Mouse (Mus musculus) frontal cortex, adult 2 months (tissue): ENCODE measurements around the gene Tmem150b. TPM values are rescaled to one million over a fixed set of nuclear protein-coding genes. Genes with fewer than 3 reads are reported as not detected.
A peak's percentile ranks its signal among the peaks of the same experiment; 100 is the strongest.

ENCODE experiments used
- DNase-seq, 2 experiments: peaks; one replicate each; pipeline ENCODE4 v3.0.0; 2022; ENCODE audit warnings: low spot score in 1 of 2; ENCODE audit errors: extremely low spot score in 1 of 2
- polyA plus RNA-seq: library from polyadenylated mRNA; depleted of rRNA; stranded (reverse); fragments of >200 nt; gene quantifications from 2 replicates; pipeline ENCODE4 v1.2.3, GENCODE M21; 2012; rRNA removed

Tmem150b gene
- polyA plus RNA-seq, 1 experiment = 0.14 TPM

DNA sequence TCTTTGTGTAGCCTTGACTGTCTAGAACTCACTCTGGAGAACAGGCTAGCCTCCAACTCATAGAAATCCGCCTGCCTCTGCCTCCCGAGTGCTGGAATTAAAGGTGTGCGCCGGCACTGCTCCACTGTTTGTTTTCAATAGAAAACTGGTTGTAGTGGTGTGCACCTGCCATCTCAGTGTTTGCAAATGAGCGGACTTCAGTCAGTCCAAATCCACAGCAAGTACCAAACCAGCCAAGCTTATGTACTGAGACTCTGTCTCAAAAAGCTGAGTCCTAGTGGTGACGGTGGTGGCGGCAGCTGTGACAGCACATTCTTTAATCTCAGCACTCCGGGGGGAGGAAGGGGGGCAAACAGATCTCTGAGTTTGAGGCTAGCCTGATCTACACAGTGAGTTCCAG, 56.5 kb downstream of the Tmem150b start:
- no peak for DNase-seq

- no peak for DNase-seq
Observed at GRCm38 (mm10) chr7:4666871-4667270, 58.2 kb downstream of the Tmem150b start.

DNA sequence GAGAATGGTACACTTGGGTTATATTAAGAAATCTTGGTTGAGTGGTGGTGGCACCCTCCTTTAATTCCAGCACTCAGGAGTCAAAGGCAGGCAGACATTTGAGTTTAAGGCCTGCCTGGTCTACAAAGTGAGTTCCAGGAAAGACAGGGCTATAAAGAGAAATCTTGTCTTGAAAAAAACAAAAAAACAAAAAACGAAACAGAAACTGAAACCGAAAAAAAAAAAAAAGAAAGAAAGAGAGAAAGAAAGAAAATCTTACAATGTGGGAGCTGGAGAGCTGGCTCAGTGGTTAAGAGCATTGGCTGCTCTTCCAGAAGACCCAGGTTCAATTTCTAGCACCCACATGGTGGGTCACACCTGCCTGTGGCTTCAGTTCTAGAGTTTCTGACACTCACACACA, 61.3 kb downstream of the Tmem150b start:
- DNase-seq = no peak

DNA sequence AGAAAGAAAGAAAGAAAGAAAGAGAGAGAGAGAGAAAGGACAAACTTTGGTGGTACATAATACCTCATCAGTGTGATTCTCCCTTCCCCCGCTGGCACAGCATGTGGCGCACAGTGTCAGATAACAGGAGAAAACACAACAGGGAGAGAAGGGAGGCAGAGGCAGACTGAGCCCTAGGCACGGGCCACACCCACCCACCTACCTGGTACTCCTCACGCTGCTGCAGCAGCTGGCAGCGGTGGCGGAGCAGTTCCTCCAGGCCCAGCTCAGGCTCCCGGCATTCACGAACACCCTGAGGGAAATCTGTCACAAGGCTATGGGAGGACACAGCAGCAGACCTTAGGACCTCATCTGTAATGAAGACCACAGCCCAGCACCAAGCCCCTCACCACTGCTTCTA, 61.9 kb downstream of the Tmem150b start:
- peak in 1 of 2 experiments; percentile 20 for DNase-seq

DNA sequence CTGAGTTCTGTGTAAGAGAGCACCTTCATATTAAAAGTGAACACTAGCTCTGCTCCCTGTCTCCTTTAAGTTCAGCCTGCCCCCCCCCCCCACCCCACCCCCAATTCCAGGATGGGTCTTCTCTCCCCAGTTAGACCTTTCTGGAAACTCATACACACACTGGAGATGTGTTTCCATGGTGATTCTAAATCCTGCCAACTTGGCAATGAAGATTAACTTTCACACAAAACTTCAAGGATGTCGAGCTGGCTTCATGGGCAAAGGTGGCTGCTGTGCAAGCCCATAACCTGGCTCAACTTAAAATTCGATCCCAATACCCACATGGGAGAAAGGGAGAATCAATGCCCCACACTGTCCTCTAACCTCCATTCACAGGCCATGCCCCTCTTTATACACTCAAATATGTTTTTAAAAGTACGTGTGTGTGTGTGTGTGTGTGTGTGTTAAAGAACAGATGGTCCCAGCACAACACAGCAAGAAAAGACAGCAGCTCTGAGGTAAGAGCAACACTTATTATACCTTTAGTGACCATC, 65.1 kb downstream of the Tmem150b start:
- DNase-seq = peak in 1 of 2 experiments; percentile 40

- DNase-seq = peak; percentile 95 to 97
Observed at GRCm38 (mm10) chr7:4658912-4659551, 66.0 kb downstream of the Tmem150b start, which contains the start of gene Ppp6r1. Gene Ppp6r1, minus strand, starts transcription at chr7:4659019.

DNA sequence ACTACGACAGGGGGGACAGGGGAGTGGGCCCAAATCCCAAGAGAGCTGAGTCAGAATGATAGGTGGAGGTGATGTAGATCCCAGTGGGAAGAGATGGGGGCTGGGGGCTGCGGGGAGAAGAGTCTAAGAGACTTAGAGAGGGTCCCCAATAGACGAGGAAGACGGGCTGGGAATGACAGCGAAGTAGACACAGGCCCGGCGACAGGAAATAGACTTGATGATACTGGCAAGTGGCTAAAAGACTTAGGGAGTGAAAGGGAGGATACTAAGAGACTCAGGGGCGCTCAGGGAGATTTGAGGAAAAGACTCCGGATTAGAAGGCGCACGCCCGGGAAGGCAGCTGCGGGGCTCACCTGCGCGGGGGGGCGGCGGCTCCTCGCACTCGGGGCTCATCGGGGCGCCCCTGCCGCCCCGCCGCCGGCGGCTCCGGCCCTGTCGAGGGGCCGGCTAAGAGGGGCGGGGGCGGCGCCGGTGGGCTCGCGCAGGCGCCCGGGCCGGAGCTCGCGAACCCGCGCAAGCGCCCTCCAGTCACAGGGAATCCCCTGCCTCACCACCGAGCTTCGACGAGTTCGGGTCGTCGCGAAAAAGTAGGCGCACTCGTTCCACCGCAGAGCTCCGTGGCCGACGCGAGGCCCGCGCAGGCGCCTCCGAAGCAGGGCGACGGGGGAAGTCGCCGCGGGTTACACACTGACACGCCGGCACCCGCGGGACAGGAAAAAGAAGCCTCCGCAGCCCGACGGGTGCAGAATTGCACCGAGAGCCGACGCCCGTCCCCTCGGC, 66.7 kb downstream of the Tmem150b start:
- DNase-seq = peak in 1 of 2 experiments; percentile 27

DNA sequence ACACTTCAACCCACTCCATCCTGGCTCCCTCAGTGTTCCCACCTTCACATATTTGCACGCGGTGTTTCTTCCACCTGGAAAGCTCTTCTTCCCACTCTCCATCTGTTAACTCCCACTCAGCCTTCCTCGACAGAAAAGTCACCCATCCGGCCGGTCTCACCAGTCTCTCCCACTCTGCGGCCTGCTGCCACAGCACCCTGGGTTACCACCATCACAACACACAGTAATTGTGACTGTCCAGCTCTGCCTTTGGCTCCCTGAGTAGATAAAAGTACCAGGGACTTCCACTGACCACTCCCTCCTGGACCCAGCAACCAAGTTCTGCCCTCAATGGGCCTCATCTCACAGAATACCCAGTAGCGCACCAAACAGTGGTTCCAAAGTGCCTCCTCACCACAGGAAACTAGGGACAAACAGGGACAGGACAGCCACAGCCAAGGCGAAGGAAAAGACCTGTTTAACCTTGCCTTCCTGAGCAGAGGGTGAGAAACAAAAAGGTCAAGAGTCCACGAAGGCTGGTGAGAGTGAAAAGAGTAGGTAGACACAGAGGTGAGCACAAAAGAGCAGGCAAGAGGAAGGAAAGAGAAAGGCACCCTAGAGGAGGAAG, 67.4 kb downstream of the Tmem150b start:
- peak; percentile 34 to 76 for DNase-seq

Other genes starting within 250 kb of the Tmem150b start
- gene Ppp1r12c, start 223.6 kb downstream of the Tmem150b start, polyA plus RNA-seq = 102 and 135 TPM in 2 replicates
- gene Tnnt1, start 208.9 kb downstream of the Tmem150b start, polyA plus RNA-seq = 10.7 and 12.6 TPM in 2 replicates
- 8.3 and 12.1 TPM in 2 replicates for gene Tnni3, start 201.0 kb downstream of the Tmem150b start, polyA plus RNA-seq
- gene Dnaaf3, start 192.8 kb downstream of the Tmem150b start, polyA plus RNA-seq = 1.4 and 1.6 TPM in 2 replicates
- 185 and 235 TPM in 2 replicates for gene Syt5, start 177.7 kb downstream of the Tmem150b start, polyA plus RNA-seq
- gene Ptprh, start 121.2 kb downstream of the Tmem150b start, polyA plus RNA-seq = 1.00 and 1.1 TPM in 2 replicates
- 37.9 and 45.7 TPM in 2 replicates for gene Tmem86b, start 93.8 kb downstream of the Tmem150b start, polyA plus RNA-seq
- 128 and 129 TPM in 2 replicates for gene Ppp6r1, start 66.2 kb downstream of the Tmem150b start, polyA plus RNA-seq
- gene Hspbp1, start 40.2 kb downstream of the Tmem150b start, polyA plus RNA-seq = 98.4 and 107 TPM in 2 replicates
- 244 and 251 TPM in 2 replicates for gene Brsk1, start 34.6 kb downstream of the Tmem150b start, polyA plus RNA-seq
- 74.3 and 83.4 TPM in 2 replicates for gene Kmt5c, start 14.9 kb upstream of the Tmem150b start, polyA plus RNA-seq
- 16.1 and 19.8 TPM in 2 replicates for gene Cox6b2, start 27.8 kb upstream of the Tmem150b start, polyA plus RNA-seq
- gene Fam71e2, start 46.1 kb upstream of the Tmem150b start, polyA plus RNA-seq = 0.02 TPM in 1 of 2 replicates, not detected in the other
- 0.25 and 0.38 TPM in 2 replicates for gene Il11, start 57.6 kb upstream of the Tmem150b start, polyA plus RNA-seq
- gene Tmem190, start 57.7 kb upstream of the Tmem150b start, polyA plus RNA-seq = not detected in 2 replicates
- 4.3 and 5.1 TPM in 2 replicates for gene Tmem238, start 64.4 kb upstream of the Tmem150b start, polyA plus RNA-seq
- 306 and 348 TPM in 2 replicates for gene Rpl28, start 67.6 kb upstream of the Tmem150b start, polyA plus RNA-seq
- gene Ube2s, start 87.3 kb upstream of the Tmem150b start, polyA plus RNA-seq = 146 and 177 TPM in 2 replicates
- gene Shisa7, start 119.4 kb upstream of the Tmem150b start, polyA plus RNA-seq = 149 and 155 TPM in 2 replicates
- 10.6 and 13.8 TPM in 2 replicates for gene Isoc2b, start 145.0 kb upstream of the Tmem150b start, polyA plus RNA-seq
- gene Isoc2a, start 151.9 kb upstream of the Tmem150b start, polyA plus RNA-seq = 10.7 and 12.0 TPM in 2 replicates
- gene Gm36210, start 181.3 kb upstream of the Tmem150b start, polyA plus RNA-seq = 0.44 and 0.53 TPM in 2 replicates
- gene Zfp628, start 190.0 kb upstream of the Tmem150b start, polyA plus RNA-seq = 9.6 and 10.8 TPM in 2 replicates
- 99.2 and 108 TPM in 2 replicates for gene Nat14, start 196.8 kb upstream of the Tmem150b start, polyA plus RNA-seq
- 11.1 and 12.5 TPM in 2 replicates for gene Ssc5d, start 200.5 kb upstream of the Tmem150b start, polyA plus RNA-seq
- gene Sbk2, start 239.2 kb upstream of the Tmem150b start, polyA plus RNA-seq = 0.22 and 0.27 TPM in 2 replicates
- gene Sbk3, start 245.9 kb upstream of the Tmem150b start, polyA plus RNA-seq = 2.2 and 2.5 TPM in 2 replicates